Mouse (Mus musculus) liver, embryonic 13.5 days (tissue): ENCODE results near the gene Trove2. TPM values are rescaled to one million over a fixed set of nuclear protein-coding genes. Genes with fewer than 3 reads are reported as not detected.

Source experiments
- ATAC-seq: fragments of 200-750 bp; cut with Nextera tagmentation; 2 replicates; pipeline ENCODE4 v1.8.0; 2017; ENCODE audit warnings: low read depth, mild to moderate bottlenecking, moderate number of reproducible peaks, moderate library complexity
- DNase-seq: peaks from one replicate; pipeline ENCODE4 v3.0.0; 2022
- H3K27ac ChIP-seq: fragments of 300-500 bp; sonication (generic); 2 replicates; pipeline ENCODE4 v1.5.1; 2015; ENCODE audit warnings: moderate library complexity, mild to moderate bottlenecking, inconsistent platforms
- H3K27me3 ChIP-seq: fragments of 300-500 bp; sonication (generic); 2 replicates; pipeline ENCODE4 v1.6.1; 2015; ENCODE audit warnings: mild to moderate bottlenecking, inconsistent platforms
- H3K36me3 ChIP-seq: fragments of 300-500 bp; sonication (generic); 2 replicates; pipeline ENCODE4 v1.6.1; 2015; ENCODE audit warnings: mild to moderate bottlenecking, inconsistent platforms
- H3K4me1 ChIP-seq: fragments of 300-500 bp; sonication (generic); replicated peaks from 2 replicates; pipeline ENCODE4 v1.6.1; 2015; ENCODE audit warnings: inconsistent platforms
- H3K4me2 ChIP-seq: fragments of 300-500 bp; sonication (generic); 2 replicates; pipeline ENCODE4 v1.6.1; 2015; ENCODE audit warnings: inconsistent platforms, mild to moderate bottlenecking, moderate library complexity
- H3K4me3 ChIP-seq: fragments of 300-500 bp; sonication (generic); replicated peaks from 2 replicates; pipeline ENCODE4 v1.5.1; 2015; ENCODE audit warnings: mild to moderate bottlenecking, inconsistent platforms
- H3K9ac ChIP-seq: fragments of 300-500 bp; sonication (generic); 2 replicates; pipeline ENCODE4 v1.6.1; 2015; ENCODE audit warnings: mild to moderate bottlenecking, inconsistent platforms
- H3K9me3 ChIP-seq: fragments of 300-500 bp; sonication (generic); replicated peaks from 2 replicates; pipeline ENCODE4 v1.6.1; 2016; ENCODE audit warnings: inconsistent platforms
- WGBS: fragments of 180-500 bp; shearing (Covaris S2); methylation state at CpG from one replicate; pipeline ENCODE4 v1.1.7; 2015; ENCODE audit not compliant: insufficient replicate concordance; 5-methylcytosine and 5-hydroxymethylcytosine counted together
- polyA plus RNA-seq: library from polyadenylated mRNA; unstranded; fragments of >200 nt; fragmentation: Nextera tagmentation; extraction: Ambion mirVana; gene quantifications from 2 replicates; pipeline ENCODE4 v1.2.1, GENCODE M21; 2015

Gene Trove2
- polyA plus RNA-seq, 1 experiment from 2014 or later = 1.9 TPM

GRCm38 (mm10) chr1:143770444-143771109 is 6.3 kb downstream of the Trove2 start:
- no peak overlapping the region for H3K27ac ChIP-seq
- H3K4me3 ChIP-seq = no peak overlapping the region
- peaks cover 13% of the 10 kb centered on the region; the same call in 1 of the 2 replicates for H3K4me1 ChIP-seq
- no peaks in the 10 kb centered on the region for H3K36me3 ChIP-seq
- H3K4me2 ChIP-seq = no peak overlapping the region
- ATAC-seq (no peak), DNase-seq (no peak)
- 81% methylated on average over 20 of the region's 20 CpGs for WGBS
- no peaks in the 10 kb centered on the region for H3K9me3 ChIP-seq
- H3K9ac ChIP-seq = no peak overlapping the region
- H3K27me3 ChIP-seq = peaks cover 12% of the 10 kb centered on the region

GRCm38 (mm10) chr1:143766238-143766637 is 10.6 kb downstream of the Trove2 start:
- Histone ChIP-seq H3K9ac (no peak overlapping the region), H3K4me3 (no peak overlapping the region), H3K4me2 (no peak overlapping the region), H3K9me3 (no peaks in the 10 kb centered on the region), H3K4me1 (no peaks in the 10 kb centered on the region), H3K36me3 (no peaks in the 10 kb centered on the region), H3K27ac (no peak overlapping the region), H3K27me3 (no peaks in the 10 kb centered on the region)
- 76% methylated on average over 6 of the region's 6 CpGs for WGBS
- no peak for ATAC-seq
- DNase-seq = no peak

- H3K4me2 ChIP-seq = no peak overlapping the region
- H3K9me3 ChIP-seq = no peaks in the 10 kb centered on the region
- no peak overlapping the region for H3K27ac ChIP-seq
- no peak overlapping the region for H3K4me3 ChIP-seq
- H3K4me1 ChIP-seq = no peaks in the 10 kb centered on the region
- DNase-seq (no peak), ATAC-seq (no peak)
- WGBS = 73% methylated on average over 4 of the region's 4 CpGs
- no peaks in the 10 kb centered on the region for H3K27me3 ChIP-seq
- H3K36me3 ChIP-seq = no peaks in the 10 kb centered on the region
- no peak overlapping the region for H3K9ac ChIP-seq
Observed at GRCm38 (mm10) chr1:143765801-143766200, 11.1 kb downstream of the Trove2 start.

- H3K27ac ChIP-seq = no peak overlapping the region
- H3K27me3 ChIP-seq = no peaks in the 10 kb centered on the region
- no peak overlapping the region for H3K4me2 ChIP-seq
- WGBS = 68% methylated on average over 1 of the region's 1 CpGs
- ATAC-seq = no peak
- no peaks in the 10 kb centered on the region for H3K9me3 ChIP-seq
- H3K9ac ChIP-seq = no peak overlapping the region
- H3K4me1 ChIP-seq = no peaks in the 10 kb centered on the region
- no peak for DNase-seq
- H3K36me3 ChIP-seq = no peaks in the 10 kb centered on the region
- H3K4me3 ChIP-seq = no peak overlapping the region
Observed at GRCm38 (mm10) chr1:143764443-143764842, 12.4 kb downstream of the Trove2 start.

- H3K4me1 ChIP-seq = no peaks in the 10 kb centered on the region
- no peak overlapping the region for H3K4me3 ChIP-seq
- DNase-seq (no peak), ATAC-seq (0 out of 2 replicates have a peak, but pooled peaks have one; percentile 57)
- H3K36me3 ChIP-seq = 0 out of 2 replicates have a peak, but pooled peaks cover 3% of the 10 kb centered on the region
- no peaks in the 10 kb centered on the region for H3K27me3 ChIP-seq
- H3K4me2 ChIP-seq = no peak overlapping the region
- H3K9me3 ChIP-seq = no peaks in the 10 kb centered on the region
- H3K9ac ChIP-seq = no peak overlapping the region
- H3K27ac ChIP-seq = no peak overlapping the region
- WGBS = 75% methylated on average over 8 of the region's 8 CpGs
Observed at GRCm38 (mm10) chr1:143762159-143762558, 14.7 kb downstream of the Trove2 start.

- Histone ChIP-seq H3K4me1 (peaks cover 20% of the 10 kb centered on the region), H3K9me3 (no peaks in the 10 kb centered on the region), H3K9ac (no peak overlapping the region), H3K27me3 (no peaks in the 10 kb centered on the region), H3K4me2 (no peak overlapping the region), H3K4me3 (no peak overlapping the region), H3K27ac (no peak overlapping the region), H3K36me3 (peaks cover 42% of the 10 kb centered on the region)
- 87% methylated on average over 10 of the region's 10 CpGs for WGBS
- DNase-seq (no peak), ATAC-seq (no peak)
Observed at GRCm38 (mm10) chr1:143745871-143746270, 31.0 kb downstream of the Trove2 start.

- no peaks in the 10 kb centered on the region for H3K9me3 ChIP-seq
- no peak overlapping the region for H3K27ac ChIP-seq
- H3K4me1 ChIP-seq = peaks cover 31% of the 10 kb centered on the region
- no peak overlapping the region for H3K4me3 ChIP-seq
- H3K4me2 ChIP-seq = no peak overlapping the region
- peaks cover 36% of the 10 kb centered on the region for H3K36me3 ChIP-seq
- H3K27me3 ChIP-seq = no peaks in the 10 kb centered on the region
- no peak for DNase-seq
- no peak for ATAC-seq
- WGBS = 89% methylated on average over 6 of the region's 6 CpGs
- no peak overlapping the region for H3K9ac ChIP-seq
Observed at GRCm38 (mm10) chr1:143742186-143742585, 34.7 kb downstream of the Trove2 start.

GRCm38 (mm10) chr1:143741331-143741730 is 35.5 kb downstream of the Trove2 start:
- H3K4me2 ChIP-seq = 0 out of 2 replicates have a peak overlapping the region, but pooled peaks have one; percentile 89
- H3K9ac ChIP-seq = no peak overlapping the region
- H3K27ac ChIP-seq = no peak overlapping the region
- DNase-seq (no peak), ATAC-seq (no peak)
- peaks cover 30% of the 10 kb centered on the region for H3K36me3 ChIP-seq
- 49% methylated on average over 5 of the region's 5 CpGs for WGBS
- H3K9me3 ChIP-seq = no peaks in the 10 kb centered on the region
- no peaks in the 10 kb centered on the region for H3K27me3 ChIP-seq
- peaks cover 31% of the 10 kb centered on the region for H3K4me1 ChIP-seq
- H3K4me3 ChIP-seq = no peak overlapping the region

GRCm38 (mm10) chr1:143740581-143740980 is 36.3 kb downstream of the Trove2 start:
- DNase-seq (no peak), ATAC-seq (no peak)
- H3K27me3 ChIP-seq = no peaks in the 10 kb centered on the region
- peaks cover 23% of the 10 kb centered on the region for H3K36me3 ChIP-seq
- H3K4me1 ChIP-seq = peaks cover 31% of the 10 kb centered on the region
- no peaks in the 10 kb centered on the region for H3K9me3 ChIP-seq
- peak overlapping the region; percentile 90; the same call in 1 of the 2 replicates for H3K27ac ChIP-seq
- H3K4me2 ChIP-seq = peak overlapping the region; percentile 89
- H3K4me3 ChIP-seq = peak overlapping the region; percentile 83
- WGBS = 68% methylated on average over 10 of the region's 10 CpGs
- H3K9ac ChIP-seq = no peak overlapping the region; the same call in 1 of the 2 replicates

- peaks cover 15% of the 10 kb centered on the region for H3K36me3 ChIP-seq
- peak overlapping the region; percentile 85 for H3K9ac ChIP-seq
- no peaks in the 10 kb centered on the region for H3K27me3 ChIP-seq
- H3K4me3 ChIP-seq = peak overlapping the region; percentile 83
- peak overlapping the region; percentile 90 for H3K27ac ChIP-seq
- peak; percentile 93 for ATAC-seq
- peak overlapping the region; percentile 89 for H3K4me2 ChIP-seq
- peak; percentile 71 for DNase-seq
- H3K4me1 ChIP-seq = peaks cover 31% of the 10 kb centered on the region
- no peaks in the 10 kb centered on the region for H3K9me3 ChIP-seq
- WGBS = under 1% methylated on average over 70 of the region's 71 CpGs
Observed at GRCm38 (mm10) chr1:143739361-143740350, 37.2 kb downstream of the Trove2 start.

GRCm38 (mm10) chr1:143738811-143739210 is 38.1 kb downstream of the Trove2 start:
- ATAC-seq (no peak), DNase-seq (no peak)
- Histone ChIP-seq H3K4me1 (peaks cover 23% of the 10 kb centered on the region), H3K27ac (peak overlapping the region; percentile 90; the same call in 1 of the 2 replicates), H3K9me3 (no peaks in the 10 kb centered on the region), H3K9ac (peak overlapping the region; percentile 85), H3K27me3 (no peaks in the 10 kb centered on the region), H3K4me2 (peak overlapping the region; percentile 89), H3K36me3 (peaks cover 14% of the 10 kb centered on the region), H3K4me3 (peak overlapping the region; percentile 83)
- WGBS = 18% methylated on average over 11 of the region's 11 CpGs
